Mouse (Mus musculus): ENCODE results near the gene Gm31371.
A peak's percentile ranks its signal among the peaks of the same experiment; 100 is the strongest.
"Not testable (repeated sequence)": the region's sequence is repeated elsewhere in the genome, so short reads cannot be mapped to it uniquely, and the experiment has no call there.

The Gm31371 gene

GRCm38 (mm10) chr8:19903092-19903491, at the start of gene Gm31371:
Gm31371 (plus strand) TSS chr8:19903392.
- not testable (repeated sequence) for DNase-seq

GRCm38 (mm10) chr8:19906425-19907055, 3.3 kb downstream of the Gm31371 start:
- DNase-seq: not testable (repeated sequence)

GRCm38 (mm10) chr8:19908841-19909321, 5.7 kb downstream of the Gm31371 start:
- peak; percentile 14 for DNase-seq

- DNase-seq: not testable (repeated sequence)
These were observed 15.9 kb downstream of the Gm31371 start for GRCm38 (mm10) chr8:19919086-19919485.

GRCm38 (mm10) chr8:19934274-19934673, 31.1 kb downstream of the Gm31371 start:
- not testable (repeated sequence) for DNase-seq

- DNase-seq: not testable (repeated sequence)
These were observed 32.4 kb downstream of the Gm31371 start for GRCm38 (mm10) chr8:19935541-19936030.

- no peak for DNase-seq
These were observed 57.7 kb downstream of the Gm31371 start for GRCm38 (mm10) chr8:19960935-19961334.

- not testable (repeated sequence) for DNase-seq
These were observed 60.6 kb downstream of the Gm31371 start for GRCm38 (mm10) chr8:19963766-19964165.

GRCm38 (mm10) chr8:19968151-19968550, 65.0 kb downstream of the Gm31371 start:
- DNase-seq: peak; percentile 23

GRCm38 (mm10) chr8:19975237-19975636, 72.0 kb downstream of the Gm31371 start:
- DNase-seq: not testable (repeated sequence)
